Mouse (Mus musculus): ENCODE data around the gene Ear1.
"Not testable (repeated sequence)": the region's sequence is repeated elsewhere in the genome, so short reads cannot be mapped to it uniquely, and the experiment has no call there.

DNA sequence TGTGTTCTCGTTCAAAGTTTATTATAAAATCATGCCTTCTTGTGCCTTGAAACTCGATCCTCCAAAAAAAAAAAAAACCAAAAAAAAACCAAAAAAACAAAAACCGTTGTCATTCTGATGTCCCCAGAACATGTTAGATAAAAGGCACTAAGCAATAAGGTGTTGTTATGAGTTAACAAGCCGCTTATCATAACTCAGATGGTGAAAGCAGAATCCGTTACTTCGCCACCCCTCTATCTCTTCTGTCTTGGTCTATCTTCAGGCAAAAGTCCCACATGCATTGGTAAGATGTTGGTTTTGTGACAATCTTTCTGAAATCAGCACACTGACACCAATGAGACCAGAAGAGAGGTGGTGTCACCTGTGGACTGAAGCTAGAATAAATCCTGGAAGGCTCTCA is 51.1 kb downstream of the Ear1 start:
- TF ChIP-seq CTCF (IDR thresholded peaks at IDR 0.05; ENCODE audit: low read depth) = not testable (repeated sequence)
- TF ChIP-seq EP300 (IDR thresholded peaks at IDR 0.05; ENCODE audit: low read depth) = peak; percentile 61

All from liver, embryonic 14.5 days (tissue).